Mouse (Mus musculus) urinary bladder, postnatal 25 days (tissue): ENCODE measurements around the gene Comp.

Experiments used
- DNase-seq: peaks from one replicate; pipeline ENCODE4 v3.0.0; 2022; ENCODE audit warnings: low spot score

Gene Comp

DNA sequence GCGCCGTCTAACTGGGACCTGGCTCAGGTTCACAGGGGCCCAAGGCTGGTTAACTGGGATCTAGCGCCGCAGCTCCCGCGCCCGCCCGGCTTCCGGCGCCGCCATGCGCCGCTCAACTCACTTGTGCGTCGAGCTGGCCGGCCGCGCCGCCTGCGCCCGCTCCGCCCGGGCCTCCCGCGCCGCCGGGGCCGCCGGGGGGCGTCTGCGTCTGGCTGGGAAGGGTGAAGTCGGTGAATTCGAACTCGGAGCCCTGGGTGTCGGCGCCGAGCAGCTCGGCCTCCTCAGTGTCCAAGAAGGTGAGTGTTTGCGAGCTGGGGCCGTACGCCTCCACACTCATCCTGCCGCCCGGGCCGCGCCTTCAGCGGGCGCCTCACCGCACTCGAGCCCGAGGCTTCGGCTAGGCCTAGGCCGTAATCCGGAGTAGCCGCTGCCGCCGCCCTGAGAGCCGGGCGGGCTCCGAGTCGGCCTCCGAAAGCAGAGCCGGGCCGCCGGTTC, 20.7 kb upstream of the Comp start:
- DNase-seq: peak; percentile 53

GRCm38 (mm10) chr8:70353194-70353817, 20.1 kb upstream of the Comp start, which contains the start of gene Upf1:
Gene Upf1 (minus strand): TSS chr8:70353278.
- DNase-seq: peak; percentile 100

- no peak for DNase-seq
These were observed 19.4 kb upstream of the Comp start for GRCm38 (mm10) chr8:70354004-70354403.

GRCm38 (mm10) chr8:70356111-70356510, 17.2 kb upstream of the Comp start:
- no peak for DNase-seq

- DNase-seq: no peak
These were observed 13.9 kb upstream of the Comp start for GRCm38 (mm10) chr8:70359411-70359810.

GRCm38 (mm10) chr8:70360769-70361168, 12.6 kb upstream of the Comp start:
- no peak for DNase-seq

DNA sequence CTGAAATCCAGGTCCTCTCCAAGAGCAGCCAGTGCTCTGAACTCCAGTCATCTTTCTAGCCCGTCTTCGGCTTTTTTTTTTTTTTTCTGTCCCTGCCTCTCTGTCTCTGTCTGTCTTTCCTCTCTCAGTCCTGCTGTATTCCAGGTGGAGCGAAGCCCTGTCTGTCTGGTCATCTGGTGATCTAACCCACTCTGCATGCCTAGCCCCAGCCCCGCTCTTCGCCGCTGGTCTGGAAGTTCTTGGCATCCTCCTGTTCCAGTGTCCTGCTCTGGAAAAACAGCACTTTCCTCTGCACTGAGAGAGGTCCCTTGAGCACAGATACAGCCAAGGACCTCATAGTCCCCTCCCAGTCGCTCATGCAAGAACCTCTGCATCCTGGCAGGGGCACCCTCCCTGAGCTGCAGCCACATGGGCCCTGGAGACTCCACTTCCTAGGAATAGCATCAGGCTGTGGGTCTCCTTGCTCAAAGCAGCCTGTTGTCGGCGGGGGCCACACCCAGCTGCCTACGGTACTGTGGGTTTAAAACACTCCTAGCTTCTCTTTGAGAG, 11.8 kb upstream of the Comp start:
- DNase-seq: no peak

DNA sequence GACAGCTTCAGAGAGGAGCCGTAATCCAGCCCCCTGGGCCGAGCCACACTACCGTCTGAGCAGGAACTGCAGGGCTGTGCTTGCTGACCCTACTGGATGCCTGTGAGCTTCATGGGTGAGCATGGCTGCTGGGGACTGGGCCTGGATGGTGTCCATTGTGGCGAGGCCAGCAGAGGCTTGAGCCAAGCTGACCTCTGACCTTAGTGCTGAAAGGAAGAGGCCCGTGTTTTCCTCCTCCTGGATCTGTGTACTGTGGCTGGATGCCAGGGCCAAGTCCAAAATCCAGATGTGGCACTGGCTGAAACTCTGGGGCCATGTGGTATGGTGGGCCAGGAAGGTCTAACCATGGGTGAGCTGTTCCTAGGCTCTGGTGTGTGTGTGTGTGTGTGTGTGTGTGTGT, 9.3 kb upstream of the Comp start:
- DNase-seq: no peak

DNA sequence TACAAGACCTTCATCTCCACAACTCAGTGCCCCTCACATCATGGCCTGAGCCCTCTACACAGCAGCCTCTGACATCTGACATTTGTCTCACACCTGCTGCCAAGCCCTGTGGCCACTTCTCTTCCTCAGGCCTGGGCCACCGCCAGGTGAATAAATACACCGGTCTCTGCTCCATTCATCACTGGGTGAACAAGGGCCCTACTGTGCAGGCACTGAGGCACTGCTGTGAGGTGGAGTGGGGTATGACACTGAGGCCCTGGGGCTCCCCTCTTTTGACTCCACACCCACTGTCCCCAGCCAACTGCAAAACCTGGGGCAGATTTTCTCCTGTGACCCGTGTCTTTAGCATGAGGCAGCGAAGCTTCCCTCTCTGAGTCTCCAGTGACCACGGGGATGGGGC, 6.8 kb upstream of the Comp start:
- no peak for DNase-seq

DNA sequence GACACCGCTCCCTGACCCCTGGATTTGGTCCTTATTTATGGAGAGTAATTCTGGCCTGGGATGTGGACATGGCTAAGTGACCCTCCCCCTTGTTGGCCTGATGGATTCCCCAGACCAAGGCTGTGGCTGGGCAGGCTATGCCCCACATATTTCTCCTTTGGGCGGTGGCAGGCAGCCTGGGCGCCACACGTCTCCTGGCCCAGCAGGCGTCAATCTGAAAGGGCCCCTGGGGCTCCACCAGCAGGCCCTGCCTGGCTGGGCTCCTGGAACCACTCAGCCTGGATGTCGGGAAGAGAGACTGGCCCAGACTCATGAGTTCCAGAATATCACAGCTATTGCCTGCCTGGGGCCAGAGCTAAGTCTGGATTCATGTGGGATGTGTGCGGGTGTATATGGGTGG, 2.9 kb upstream of the Comp start:
- no peak for DNase-seq

GRCm38 (mm10) chr8:70371951-70372350, 1.4 kb upstream of the Comp start:
- no peak for DNase-seq

GRCm38 (mm10) chr8:70374318-70374927, 1.1 kb downstream of the Comp start:
- peak; percentile 81 for DNase-seq

DNA sequence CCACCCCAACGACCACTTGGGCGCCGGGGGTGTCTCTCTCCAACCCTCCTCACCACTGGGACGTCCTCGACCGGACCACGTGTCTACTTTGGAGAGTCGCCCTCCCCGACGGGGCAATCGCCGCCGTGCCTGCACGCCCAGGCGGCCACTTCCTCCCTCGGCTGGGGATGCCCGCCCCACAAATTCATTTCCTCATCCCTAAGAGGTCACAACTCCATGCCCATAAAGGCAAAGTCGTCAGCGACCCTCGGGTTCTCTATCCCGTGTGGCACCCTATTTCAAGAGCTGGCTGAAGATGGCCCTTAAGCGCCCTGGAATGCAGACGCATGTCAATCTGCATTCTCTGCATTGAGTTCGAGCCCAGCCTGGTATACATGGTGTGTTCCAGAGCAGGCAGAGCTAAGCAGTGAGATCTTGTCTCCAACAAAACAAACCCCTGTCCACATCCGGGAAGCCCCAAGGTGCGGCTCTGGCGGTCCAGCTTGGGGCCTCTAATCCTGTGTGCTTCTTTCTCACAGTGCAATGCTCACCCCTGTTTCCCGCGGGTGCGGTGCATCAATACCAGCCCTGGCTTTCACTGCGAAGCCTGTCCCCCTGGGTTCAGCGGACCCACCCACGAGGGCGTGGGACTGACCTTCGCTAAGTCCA, 2.0 kb downstream of the Comp start:
- DNase-seq: no peak

- DNase-seq: no peak
These were observed 3.0 kb downstream of the Comp start for GRCm38 (mm10) chr8:70376275-70376741.

DNA sequence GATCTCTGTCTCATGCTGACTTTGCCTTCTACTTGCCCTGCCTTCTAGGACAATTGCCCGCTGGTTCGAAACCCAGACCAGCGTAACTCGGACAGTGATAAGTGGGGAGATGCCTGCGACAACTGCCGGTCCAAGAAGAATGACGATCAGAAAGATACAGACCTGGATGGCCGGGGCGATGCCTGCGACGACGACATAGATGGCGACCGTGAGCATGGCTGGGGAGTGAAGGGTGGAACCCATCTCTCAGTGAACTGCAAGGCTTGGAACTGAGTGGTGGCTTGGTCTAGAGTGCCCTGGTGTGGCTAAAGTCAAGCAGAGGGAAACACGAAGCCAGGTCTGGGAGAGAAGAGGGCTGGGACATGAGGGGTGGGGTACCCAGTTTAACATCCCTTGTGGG, 3.7 kb downstream of the Comp start:
- no peak for DNase-seq

DNA sequence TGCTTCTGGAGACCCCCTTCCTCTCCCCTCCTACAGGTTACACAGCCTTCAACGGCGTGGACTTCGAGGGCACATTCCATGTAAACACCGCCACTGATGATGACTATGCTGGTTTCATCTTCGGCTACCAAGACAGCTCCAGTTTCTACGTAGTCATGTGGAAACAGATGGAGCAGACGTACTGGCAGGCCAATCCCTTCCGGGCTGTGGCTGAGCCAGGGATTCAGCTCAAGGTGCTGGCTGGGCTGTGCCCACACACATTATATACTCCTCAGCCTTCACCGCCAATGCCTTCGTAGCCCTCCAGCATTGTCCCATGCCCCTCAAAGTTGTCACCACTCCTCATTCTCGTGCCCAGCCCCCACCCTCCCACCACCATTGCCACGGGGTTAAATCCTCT, 6.7 kb downstream of the Comp start:
- no peak for DNase-seq

GRCm38 (mm10) chr8:70383287-70383686, 9.9 kb downstream of the Comp start:
- peak; percentile 63 for DNase-seq

- no peak for DNase-seq
These were observed 16.3 kb downstream of the Comp start for GRCm38 (mm10) chr8:70389678-70390077.

GRCm38 (mm10) chr8:70393087-70393486, 19.7 kb downstream of the Comp start:
- DNase-seq: no peak

DNA sequence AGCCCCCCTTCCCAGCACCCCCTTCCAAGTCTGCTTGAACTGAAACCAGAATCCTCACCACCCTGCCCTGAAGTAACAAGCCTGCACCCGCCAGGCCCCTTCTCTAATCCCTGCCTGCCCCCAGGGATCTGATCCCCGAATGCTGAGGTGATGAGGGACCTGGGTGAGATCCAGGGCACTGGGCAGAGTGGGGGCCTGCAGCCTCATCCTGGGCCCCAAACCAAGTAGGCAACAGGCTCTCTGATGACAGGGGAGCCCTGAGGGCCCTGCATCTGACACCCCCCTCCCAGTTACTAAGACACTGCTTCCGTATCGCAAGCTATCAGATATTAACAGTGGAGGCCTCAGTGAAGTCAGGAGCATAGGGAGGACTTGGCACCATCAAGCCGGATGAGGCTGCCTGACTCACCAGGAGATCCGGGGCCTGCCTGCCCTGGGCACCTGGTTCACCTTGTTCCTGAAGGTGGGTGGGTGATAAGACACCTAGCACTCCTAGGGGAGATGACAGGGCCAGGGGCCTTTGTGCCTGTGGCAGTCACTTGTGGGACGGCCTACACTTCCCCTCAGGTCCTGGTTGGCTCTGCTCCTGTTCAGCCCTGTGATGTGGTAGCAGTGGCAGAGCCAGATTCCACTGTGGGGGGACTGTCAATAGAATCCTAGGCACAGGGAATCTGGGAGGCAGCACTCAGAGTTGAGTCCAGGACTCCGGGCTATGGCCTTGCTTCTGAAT, 21.1 kb downstream of the Comp start:
- no peak for DNase-seq

DNA sequence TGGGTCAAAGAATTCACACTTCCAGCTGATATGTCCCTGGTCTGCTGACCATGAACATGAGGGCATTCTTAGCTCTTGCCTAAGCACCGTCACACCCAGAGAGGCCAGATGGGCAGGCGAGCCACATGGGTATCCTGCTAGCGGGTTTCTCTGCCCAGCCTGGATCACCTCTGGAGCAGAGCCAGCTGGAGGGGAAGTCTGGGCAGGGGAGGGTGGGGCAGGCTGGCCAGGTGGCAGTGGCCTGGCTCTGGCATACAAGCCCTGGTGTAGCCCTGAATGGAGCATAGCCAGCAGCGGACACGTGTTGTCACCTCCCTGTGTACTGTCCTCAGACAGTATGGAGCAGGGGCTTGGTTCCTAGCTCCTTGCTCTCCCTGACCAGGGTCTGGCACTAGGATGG, 22.3 kb downstream of the Comp start:
- DNase-seq: no peak

DNA sequence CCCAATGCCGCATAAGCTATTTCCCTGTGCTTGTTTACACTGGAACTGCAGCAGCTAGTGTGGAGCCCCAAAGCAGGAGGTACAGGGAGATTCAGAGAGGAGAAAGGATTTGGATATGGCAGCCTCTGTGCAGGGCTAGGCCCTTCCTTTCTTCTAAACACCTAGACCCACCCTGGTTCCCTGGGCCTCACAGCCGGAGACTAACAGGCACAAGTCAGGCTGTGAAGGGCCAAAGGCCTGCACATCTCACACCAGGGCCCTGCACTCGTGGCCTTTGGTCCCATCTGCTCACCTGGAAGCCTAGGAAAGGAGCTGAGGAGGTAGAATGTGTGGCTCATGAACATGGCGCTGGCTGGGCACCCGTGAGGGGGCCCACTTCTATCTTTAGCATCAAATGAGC, 22.8 kb downstream of the Comp start:
- no peak for DNase-seq
